Mouse (Mus musculus): ENCODE data around the gene Gja1. TPM values are rescaled to one million over a fixed set of nuclear protein-coding genes. Genes with fewer than 3 reads are reported as not detected.

Gene Gja1
- polyA plus RNA-seq, 2 experiments, result 1.6 to 4.5 TPM

GRCm38 (mm10) chr10:56415894-56416570 lies 38.9 kb downstream of the Gja1 start:
- TF ChIP-seq EP300 (IDR thresholded peaks at IDR 0.05; ENCODE audit: low read depth) (no peak), CTCF (IDR thresholded peaks at IDR 0.05; ENCODE audit: low read depth) (no peak)
- Histone ChIP-seq H3K9ac (replicated peaks) (no peak overlapping the region), H3K9me3 (ENCODE audit: control insufficient read depth, low read length) (no peaks in the 10 kb centered on the region), H3K4me3 (ENCODE audit: insufficient read depth in 1 of 2, low read depth in 2 of 2, low read length in 2 of 2) (no peak overlapping the region), H3K27ac (no peak overlapping the region), H3K4me2 (ENCODE audit: low read depth) (no peak overlapping the region), H3K36me3 (replicated peaks; ENCODE audit: control insufficient read depth, insufficient read depth, low read depth) (no peaks in the 10 kb centered on the region), H3K27me3 (ENCODE audit: control insufficient read depth, insufficient read depth, low read length) (no peaks in the 10 kb centered on the region), H3K4me1 (replicated peaks; ENCODE audit: control insufficient read depth in 2 of 2, insufficient read depth in 2 of 2, low read length in 1 of 2) (no peaks in the 10 kb centered on the region)
- ATAC-seq (ENCODE audit: insufficient read depth) (no peak), DNase-seq (ENCODE audit: low read depth in 3 of 3, low spot score in 3 of 3) (no peak)
- 56% methylated on average over 7 of the region's 7 CpGs for WGBS (ENCODE audit: insufficient replicate concordance)

DNA sequence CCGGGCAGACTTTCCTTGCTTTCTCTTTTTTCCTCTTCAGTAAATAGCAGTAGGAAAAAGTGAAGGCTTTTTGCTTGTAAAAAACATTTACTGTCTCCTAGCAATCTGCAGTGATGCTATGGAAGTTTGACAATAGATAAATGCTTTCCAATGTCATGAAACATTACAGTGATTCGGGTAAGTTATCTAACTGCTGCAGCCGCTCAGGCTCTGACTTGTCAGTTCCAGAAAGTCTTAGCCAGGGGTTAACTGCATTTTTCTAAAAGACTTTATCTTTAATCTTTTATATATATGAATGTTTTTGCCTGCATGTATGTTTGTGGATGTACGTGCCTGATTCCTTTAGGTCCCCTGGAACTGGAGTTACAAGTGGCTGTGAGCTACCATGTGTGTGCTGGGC lies 45.4 kb downstream of the Gja1 start:
- TF ChIP-seq CTCF (IDR thresholded peaks at IDR 0.05; ENCODE audit: low read depth) (no peak), EP300 (IDR thresholded peaks at IDR 0.05; ENCODE audit: low read depth) (no peak)
- H3K9ac ChIP-seq (replicated peaks), result no peak overlapping the region
- H3K4me3 ChIP-seq (ENCODE audit: insufficient read depth in 1 of 2, low read depth in 2 of 2, low read length in 2 of 2), result no peak overlapping the region
- no peak overlapping the region for H3K27ac ChIP-seq
- no peaks in the 10 kb centered on the region for H3K36me3 ChIP-seq (replicated peaks; ENCODE audit: control insufficient read depth, insufficient read depth, low read depth)
- H3K4me1 ChIP-seq (replicated peaks; ENCODE audit: control insufficient read depth in 2 of 2, insufficient read depth in 2 of 2, low read length in 1 of 2), result no peaks in the 10 kb centered on the region
- H3K4me2 ChIP-seq (ENCODE audit: low read depth), result no peak overlapping the region
- H3K27me3 ChIP-seq (ENCODE audit: control insufficient read depth, insufficient read depth, low read length), result no peaks in the 10 kb centered on the region
- H3K9me3 ChIP-seq (ENCODE audit: control insufficient read depth, low read length), result no peaks in the 10 kb centered on the region
- 51% methylated on average over 4 of the region's 4 CpGs for WGBS (ENCODE audit: insufficient replicate concordance)
- no peak for DNase-seq (ENCODE audit: low read depth in 3 of 3, low spot score in 3 of 3)
- no peak for ATAC-seq (ENCODE audit: insufficient read depth)

GRCm38 (mm10) chr10:56425016-56425798 lies 48.1 kb downstream of the Gja1 start:
- no peak for DNase-seq (ENCODE audit: low read depth in 3 of 3, low spot score in 3 of 3)
- ATAC-seq (ENCODE audit: insufficient read depth), result no peak
- TF ChIP-seq EP300 (IDR thresholded peaks at IDR 0.05; ENCODE audit: low read depth), result no peak
- TF ChIP-seq CTCF (IDR thresholded peaks at IDR 0.05; ENCODE audit: low read depth), result no peak
- H3K27me3 ChIP-seq (ENCODE audit: control insufficient read depth, insufficient read depth, low read length), result no peaks in the 10 kb centered on the region
- H3K4me1 ChIP-seq (replicated peaks; ENCODE audit: control insufficient read depth in 2 of 2, insufficient read depth in 2 of 2, low read length in 1 of 2), result no peaks in the 10 kb centered on the region
- H3K36me3 ChIP-seq (replicated peaks; ENCODE audit: control insufficient read depth, insufficient read depth, low read depth), result no peaks in the 10 kb centered on the region
- no peak overlapping the region for H3K27ac ChIP-seq
- no peak overlapping the region for H3K4me2 ChIP-seq (ENCODE audit: low read depth)
- H3K9me3 ChIP-seq (ENCODE audit: control insufficient read depth, low read length), result no peaks in the 10 kb centered on the region
- H3K9ac ChIP-seq (replicated peaks), result no peak overlapping the region
- H3K4me3 ChIP-seq (ENCODE audit: insufficient read depth in 1 of 2, low read depth in 2 of 2, low read length in 2 of 2), result no peak overlapping the region
- WGBS (ENCODE audit: insufficient replicate concordance), result 63% methylated on average over 15 of the region's 15 CpGs

- no peak overlapping the region for H3K9ac ChIP-seq (replicated peaks)
- H3K9me3 ChIP-seq (ENCODE audit: control insufficient read depth, low read length), result no peaks in the 10 kb centered on the region
- TF ChIP-seq CTCF (IDR thresholded peaks at IDR 0.05; ENCODE audit: low read depth) (no peak), EP300 (IDR thresholded peaks at IDR 0.05; ENCODE audit: low read depth) (no peak)
- no peak overlapping the region for H3K4me3 ChIP-seq (ENCODE audit: insufficient read depth in 1 of 2, low read depth in 2 of 2, low read length in 2 of 2)
- DNase-seq (ENCODE audit: low read depth in 3 of 3, low spot score in 3 of 3) (no peak), ATAC-seq (ENCODE audit: insufficient read depth) (no peak)
- no peaks in the 10 kb centered on the region for H3K36me3 ChIP-seq (replicated peaks; ENCODE audit: control insufficient read depth, insufficient read depth, low read depth)
- H3K4me1 ChIP-seq (replicated peaks; ENCODE audit: control insufficient read depth in 2 of 2, insufficient read depth in 2 of 2, low read length in 1 of 2), result no peaks in the 10 kb centered on the region
- H3K4me2 ChIP-seq (ENCODE audit: low read depth), result no peak overlapping the region
- no peaks in the 10 kb centered on the region for H3K27me3 ChIP-seq (ENCODE audit: control insufficient read depth, insufficient read depth, low read length)
- WGBS (ENCODE audit: insufficient replicate concordance), result 44% methylated on average over 4 of the region's 4 CpGs
- H3K27ac ChIP-seq, result no peak overlapping the region
Observed at GRCm38 (mm10) chr10:56426369-56426768, 49.2 kb downstream of the Gja1 start.

- no peak for TF ChIP-seq EP300 (IDR thresholded peaks at IDR 0.05; ENCODE audit: low read depth)
- TF ChIP-seq CTCF (IDR thresholded peaks at IDR 0.05; ENCODE audit: low read depth), result no peak
- H3K36me3 ChIP-seq (replicated peaks; ENCODE audit: control insufficient read depth, insufficient read depth, low read depth), result no peaks in the 10 kb centered on the region
- WGBS (ENCODE audit: insufficient replicate concordance), result 40% methylated on average over 2 of the region's 2 CpGs
- H3K9ac ChIP-seq (replicated peaks), result no peak overlapping the region
- no peak overlapping the region for H3K27ac ChIP-seq
- ATAC-seq (ENCODE audit: insufficient read depth) (no peak), DNase-seq (ENCODE audit: low read depth in 3 of 3, low spot score in 3 of 3) (no peak)
- H3K4me1 ChIP-seq (replicated peaks; ENCODE audit: control insufficient read depth in 2 of 2, insufficient read depth in 2 of 2, low read length in 1 of 2), result 0 out of 4 replicates have a peak, but pooled peaks cover 0 to 2% of the 10 kb centered on the region in 2 experiments
- H3K27me3 ChIP-seq (ENCODE audit: control insufficient read depth, insufficient read depth, low read length), result no peaks in the 10 kb centered on the region
- H3K4me3 ChIP-seq (ENCODE audit: insufficient read depth in 1 of 2, low read depth in 2 of 2, low read length in 2 of 2), result no peak overlapping the region
- H3K9me3 ChIP-seq (ENCODE audit: control insufficient read depth, low read length), result no peaks in the 10 kb centered on the region
- H3K4me2 ChIP-seq (ENCODE audit: low read depth), result no peak overlapping the region
Observed at GRCm38 (mm10) chr10:56427382-56427781, 50.3 kb downstream of the Gja1 start.

All from liver, embryonic 14.5 days (tissue).